Mouse (Mus musculus) naive thymus-derived CD4-positive, alpha-beta T cell, adult 5 months (primary cell): ENCODE results near the gene Bicd2. TPM values are rescaled to one million over a fixed set of nuclear protein-coding genes. Genes with fewer than 3 reads are reported as not detected.

Experiments
- polyA plus RNA-seq: library from polyadenylated mRNA; unstranded; fragments of 100-300 nt; shearing (Covaris generic); gene quantifications from one replicate; pipeline ENCODE4 v1.2.1, GENCODE M21; 2017

The Bicd2 gene
- 27.1 TPM for polyA plus RNA-seq

DNA sequence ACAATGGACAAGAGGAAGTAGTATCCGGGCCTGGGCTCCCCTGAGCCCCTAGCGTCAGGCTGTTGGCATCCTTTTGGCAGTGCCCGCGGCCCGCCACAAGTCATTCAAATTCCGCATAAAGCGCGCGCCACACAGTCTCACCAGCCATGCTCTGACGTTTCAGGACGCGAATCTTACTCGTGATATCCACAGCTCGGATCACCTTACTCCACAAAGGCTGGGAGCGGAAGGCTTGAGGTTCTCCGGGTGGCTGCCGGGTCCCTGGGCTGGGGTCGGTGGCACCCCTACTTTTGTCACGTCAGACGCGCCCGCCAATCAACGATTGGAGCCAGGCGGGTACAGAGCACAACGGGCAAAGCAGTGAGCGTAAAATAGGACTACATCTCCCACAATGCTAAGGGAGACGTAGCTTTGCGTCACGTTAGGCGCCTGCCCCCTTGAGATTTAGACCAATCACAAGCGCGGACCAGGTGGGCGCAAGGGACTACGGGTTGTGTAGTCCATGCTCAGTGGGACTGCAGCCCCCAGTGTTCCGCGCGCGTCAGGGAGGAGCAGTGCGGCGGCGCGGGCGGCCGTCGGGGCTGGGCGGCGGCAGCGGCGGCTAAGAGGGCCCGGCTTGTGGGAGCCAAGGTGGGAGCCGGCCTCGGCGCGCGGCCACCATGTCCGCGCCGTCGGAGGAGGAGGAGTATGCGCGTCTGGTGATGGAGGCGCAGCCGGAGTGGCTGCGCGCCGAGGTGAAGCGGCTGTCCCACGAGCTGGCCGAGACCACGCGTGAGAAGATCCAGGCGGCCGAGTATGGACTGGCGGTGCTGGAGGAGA is at the start of gene Bicd2:
Bicd2 (plus strand) TSS at position 574 of the 819 bp plus-strand sequence.

DNA sequence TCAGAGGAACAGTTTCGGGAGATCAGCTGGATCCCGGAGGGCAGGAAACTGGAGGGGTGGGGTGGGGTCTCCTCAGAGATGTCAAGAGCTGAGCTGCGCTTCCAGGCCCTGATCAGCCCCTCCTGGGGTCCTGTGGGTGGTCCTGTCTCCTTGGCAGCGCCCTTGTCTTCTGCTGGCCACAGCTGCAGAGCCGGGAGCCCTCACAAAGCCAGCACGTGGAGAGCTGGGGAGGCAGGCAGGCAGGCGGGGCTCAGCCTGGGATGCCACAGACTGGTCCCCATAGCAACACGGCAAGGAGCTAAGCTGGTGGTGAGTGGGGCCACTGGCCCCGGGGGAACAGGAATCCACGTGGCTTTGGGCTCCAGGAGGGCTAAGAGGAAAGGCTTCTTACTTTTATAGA is 21.3 kb upstream of the Bicd2 start, which contains the start of gene Fgd3:
Fgd3 (minus strand) TSS at position 272 of the 400 bp plus-strand sequence.

DNA sequence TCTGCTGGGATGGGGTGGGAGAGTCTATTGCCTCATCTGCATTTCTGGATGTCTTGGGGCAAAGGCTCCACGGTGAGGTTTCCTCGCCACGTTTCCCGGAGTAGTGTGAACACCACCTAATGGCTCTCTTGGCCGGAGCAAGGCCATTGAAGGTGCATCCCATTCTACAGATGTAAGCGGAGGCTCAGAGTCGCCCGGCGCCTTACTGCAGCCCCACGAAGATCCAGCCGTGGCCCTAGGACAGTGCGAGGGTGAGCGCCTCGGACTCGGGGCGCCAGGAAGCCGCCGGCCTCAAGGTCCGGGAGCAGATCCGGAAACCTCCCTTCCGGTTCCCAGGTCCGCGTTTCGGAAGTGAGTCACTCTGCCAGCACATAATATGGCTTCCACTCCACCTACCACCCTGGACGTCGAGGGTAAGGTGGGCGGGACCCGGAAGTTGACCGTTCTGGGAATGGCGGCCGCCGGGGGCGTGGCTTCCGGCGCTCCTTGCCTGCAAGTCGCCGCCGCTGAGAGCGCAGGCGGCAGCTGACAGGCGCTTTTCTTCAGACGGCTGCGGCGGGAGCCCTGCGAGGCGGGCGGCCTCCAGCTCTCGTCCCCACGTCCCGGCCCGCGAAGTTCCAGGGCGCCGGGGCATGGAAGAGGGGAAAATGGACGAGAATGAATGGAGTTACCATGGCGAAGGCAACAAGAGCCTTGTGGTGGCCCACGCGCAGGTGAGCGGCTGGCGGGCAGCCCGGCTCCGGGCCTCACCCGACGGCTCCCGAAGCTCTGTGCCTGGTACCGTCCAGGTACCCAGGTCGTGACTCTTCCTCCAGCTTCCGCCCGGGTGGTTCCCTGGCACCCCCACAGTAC is 79.6 kb downstream of the Bicd2 start, which contains the start of gene Ippk:
Ippk (plus strand) TSS at position 496 of the 852 bp plus-strand sequence.

Other genes starting within 250 kb of the Bicd2 start
- not detected for gene Wnk2, start 193.6 kb upstream of the Bicd2 start, polyA plus RNA-seq
- gene Ninj1, start 154.1 kb upstream of the Bicd2 start, polyA plus RNA-seq = 76.6 TPM
- 79.3 TPM for gene Card19, start 125.5 kb upstream of the Bicd2 start, polyA plus RNA-seq
- 25.2 TPM for gene Susd3, start 92.9 kb upstream of the Bicd2 start, polyA plus RNA-seq
- gene Fgd3, start 21.3 kb upstream of the Bicd2 start, polyA plus RNA-seq = 34.2 TPM
- 15.8 TPM for gene Ippk, start 79.7 kb downstream of the Bicd2 start, polyA plus RNA-seq
- 2.8 TPM for gene Tes3-ps, start 151.7 kb downstream of the Bicd2 start, polyA plus RNA-seq
- 0.12 TPM for gene Ecm2, start 163.2 kb downstream of the Bicd2 start, polyA plus RNA-seq
- not detected for gene Aspn, start 202.9 kb downstream of the Bicd2 start, polyA plus RNA-seq
- gene Omd, start 240.9 kb downstream of the Bicd2 start, polyA plus RNA-seq = 0.30 TPM